ENCODE assay signal across 8 mouse cellular contexts in the genomic region with DNA sequence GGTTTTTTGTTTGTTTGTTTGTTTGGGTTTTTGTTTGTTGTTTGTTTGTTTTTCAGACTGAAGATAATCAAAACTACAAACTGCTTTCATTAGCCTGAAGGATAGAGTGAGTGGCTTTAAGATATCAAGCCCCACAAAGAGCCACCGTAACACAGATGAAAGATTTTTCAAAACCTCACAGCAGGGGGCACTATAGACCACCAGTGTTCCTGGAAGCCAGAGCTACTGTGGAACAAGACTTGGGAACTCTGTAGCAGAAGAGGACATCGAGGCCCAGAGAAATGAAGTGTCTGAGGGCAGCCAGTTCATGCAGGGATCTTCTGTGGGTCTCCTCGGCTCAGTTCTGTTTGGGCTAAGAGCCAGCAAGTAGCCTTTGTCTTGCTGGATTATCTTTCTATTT. TPM values are rescaled to one million over a fixed set of nuclear protein-coding genes. Genes with fewer than 3 reads are reported as not detected.
DNase-seq lines count a peak whose midpoint lies in the region; ATAC-seq lines count a peak whose summit lies in the region.

No protein-coding gene starts in this region.

- ATAC-seq in kidney, embryonic 14.5 days (ENCODE audit: low FRiP score, low TSS enrichment), result no peak

- intact Hi-C loops in left cerebral cortex, postnatal 36 days (cut with DNase I), result loop anchor here (5.0 kb wide), 1 partner anchor 186 kb away; no protein-coding TSS in a partner anchor

- no peaks in the 10 kb centered on the region for H3K4me1 ChIP-seq in kidney, embryonic 14.5 days (ENCODE audit: control insufficient read depth, insufficient read depth, low read length)

- no peak overlapping the region for H3K4me3 ChIP-seq in kidney, embryonic 14.5 days (ENCODE audit: low read length)

- H3K9ac ChIP-seq in kidney, embryonic 14.5 days (ENCODE audit: low read depth, low read length), result no peak overlapping the region

- H3K27ac ChIP-seq in kidney, embryonic 14.5 days (ENCODE audit: low read depth, low read length), result no peak overlapping the region

- DNase-seq in kidney, adult 11 months, result peak; percentile 15
- peak; percentile 46 for DNase-seq in R1 (ENCODE audit: low read depth, low spot score)
- peak; percentile 38 to 49 for DNase-seq in cerebellum, postnatal 14 days
- peak; percentile 22 to 55 for DNase-seq in kidney, adult 8-10 months
- DNase-seq in left cerebral cortex, postnatal 36 days (ENCODE audit: low spot score in 2 of 2), result peak; percentile 32 to 58
- DNase-seq in right cerebral cortex, postnatal 14 days, result peak; percentile 61
- no peak for DNase-seq in T-cell, adult 2 months (ENCODE audit: low spot score)

- no peaks in the 10 kb centered on the region for H3K36me3 ChIP-seq in kidney, embryonic 14.5 days (ENCODE audit: control insufficient read depth, insufficient read depth, low read length)

- no peaks in the 10 kb centered on the region for H3K9me3 ChIP-seq in kidney, embryonic 14.5 days (ENCODE audit: control insufficient read depth, low read length)

- no peaks in the 10 kb centered on the region for H3K27me3 ChIP-seq in kidney, embryonic 14.5 days (ENCODE audit: control insufficient read depth, insufficient read depth, low read length)

- WGBS in kidney, embryonic 14.5 days, result 61% methylated on average over 3 of the region's 3 CpGs

- H3K4me2 ChIP-seq in kidney, embryonic 14.5 days (replicated peaks; ENCODE audit: low read depth, low read length), result no peak overlapping the region

RNA-seq across cellular contexts. Expression of a gene that starts 49.4 kb away (rescaled TPM):
- polyA plus RNA-seq in kidney, embryonic 14.5 days (2014; fragmentation: Nextera tagmentation; extraction: Ambion mirVana), result 0.22 TPM in 1 of 2 replicates, not detected in the other
- total RNA-seq in left cerebral cortex, postnatal 36 days (2021), result not detected
